ENCODE assay signal across 8 mouse cellular contexts in genomic region chr11:87448081-87448475, GRCm38 (mm10). TPM values are rescaled to one million over a fixed set of nuclear protein-coding genes. Genes with fewer than 3 reads are reported as not detected.
DNase-seq lines count a peak whose midpoint lies in the region; ATAC-seq and TF ChIP-seq lines count a peak whose summit lies in the region.
"Not testable (repeated sequence)": the region's sequence is repeated elsewhere in the genome, so short reads cannot be mapped to it uniquely, and the experiment has no call there.

No protein-coding gene starts in this region.

- not testable (repeated sequence) for H3K4me1 ChIP-seq in hindbrain, embryonic 10.5 days (replicated peaks); olfactory bulb, adult 2 months (ENCODE audit: control insufficient read depth, insufficient read depth, low read length)
- peaks cover 12% of the 10 kb centered on the region; the same call in 1 of the 2 replicates for H3K4me1 ChIP-seq in lung, embryonic 15.5 days

- H3K4me3 ChIP-seq in hindbrain, embryonic 10.5 days: peak overlapping the region; percentile 47
- peak overlapping the region; percentile 42 for H3K4me3 ChIP-seq in lung, embryonic 15.5 days
- peak overlapping the region; percentile 53 for H3K4me3 ChIP-seq in olfactory bulb, adult 2 months (ENCODE audit: insufficient read depth, low read depth, low read length)

- not testable (repeated sequence) for TF ChIP-seq POLR2A in olfactory bulb, adult 2 months (IDR thresholded peaks at IDR 0.05; ENCODE audit: insufficient read depth, low read depth, low read length)

- ATAC-seq in lung, embryonic 15.5 days (ENCODE audit: borderline replicate concordance, extremely low read depth, low FRiP score, low TSS enrichment): peak; percentile 95

- peak overlapping the region; percentile 48 for H3K9ac ChIP-seq in lung, embryonic 15.5 days

- peak overlapping the region; percentile 81 for H3K4me2 ChIP-seq in lung, embryonic 15.5 days

- WGBS in hindbrain, embryonic 10.5 days: under 1% methylated on average over 33 of the region's 34 CpGs
- under 1% methylated on average over 33 of the region's 34 CpGs for WGBS in lung, embryonic 15.5 days
- WGBS in olfactory bulb, adult 2 months: under 1% methylated on average over 32 of the region's 34 CpGs

- not testable (repeated sequence) for TF ChIP-seq CTCF in olfactory bulb, adult 2 months (IDR thresholded peaks at IDR 0.05; ENCODE audit: insufficient read depth, low read depth, low read length)

- H3K9me3 ChIP-seq in hindbrain, embryonic 10.5 days; lung, embryonic 15.5 days: not testable (repeated sequence)

- not testable (repeated sequence) for H3K36me3 ChIP-seq in hindbrain, embryonic 10.5 days; lung, embryonic 15.5 days

- peak overlapping the region; percentile 82 for H3K27ac ChIP-seq in hindbrain, embryonic 10.5 days
- peak overlapping the region; percentile 44; the same call in 1 of the 2 replicates for H3K27ac ChIP-seq in lung, embryonic 15.5 days
- H3K27ac ChIP-seq in olfactory bulb, adult 2 months (ENCODE audit: insufficient read depth, low read depth, low read length): 0 out of 2 replicates have a peak overlapping the region, but pooled peaks have one; percentile 31

- H3K27me3 ChIP-seq in hindbrain, embryonic 10.5 days (ENCODE audit: insufficient read depth, poor library complexity, severe bottlenecking); lung, embryonic 15.5 days: not testable (repeated sequence)

- peak; percentile 79 for DNase-seq in MN1 (ENCODE audit: low spot score)
- peak; percentile 98 for DNase-seq in cerebellum, adult 9-11 months
- peak; percentile 93 to 95 for DNase-seq in frontal cortex, adult 2 months (ENCODE audit: extremely low spot score in 1 of 2, low spot score in 1 of 2)
- DNase-seq in hindbrain, embryonic 10.5 days (ENCODE audit: low spot score): peak; percentile 79
- DNase-seq in layer of hippocampus, adult 9-11 months: peak; percentile 97
- DNase-seq in thymus, adult 18-20 months: peak; percentile 79 to 88

RNA-seq across cellular contexts. Expression of gene Tex14, which starts 43.2 kb away (rescaled TPM):
- 0.15 and 0.34 TPM in 2 replicates for polyA plus RNA-seq in frontal cortex, adult 2 months (2012; rRNA removed)
- polyA plus RNA-seq in hindbrain, embryonic 10.5 days (2016; fragmentation: Nextera tagmentation; extraction: Ambion mirVana): not detected in 2 replicates
- 0.46 and 0.54 TPM in 2 replicates for polyA plus RNA-seq in lung, embryonic 15.5 days (2015; fragmentation: Nextera tagmentation; extraction: Ambion mirVana)
- not detected in 2 replicates for polyA plus RNA-seq in olfactory bulb, adult 2 months (2012; ENCODE audit: insufficient read depth, insufficient read length, low replicate concordance, missing spikeins)

RNA-seq across cellular contexts. Expression of gene Rad51c, which starts 43.3 kb away (rescaled TPM):
- 3.5 and 3.7 TPM in 2 replicates for polyA plus RNA-seq in frontal cortex, adult 2 months (2012; rRNA removed)
- 12.3 and 13.6 TPM in 2 replicates for polyA plus RNA-seq in hindbrain, embryonic 10.5 days (2016; fragmentation: Nextera tagmentation; extraction: Ambion mirVana)
- polyA plus RNA-seq in lung, embryonic 15.5 days (2015; fragmentation: Nextera tagmentation; extraction: Ambion mirVana): 9.0 and 11.3 TPM in 2 replicates
- polyA plus RNA-seq in olfactory bulb, adult 2 months (2012; ENCODE audit: insufficient read depth, insufficient read length, low replicate concordance, missing spikeins): not detected in 2 replicates

Comparison
In these comparisons a context has a peak if more than half of its experiments do, and no peak if none do; other contexts are left out.
1. Peak in every context shown above with its lines: DNase-seq, ATAC-seq, H3K4me3 ChIP-seq and H3K27ac ChIP-seq.
2. H3K27ac ChIP-seq: peak in every context shown above with its lines; median percentile 82 in hindbrain, embryonic 10.5 days; 44 in lung, embryonic 15.5 days; 31 in olfactory bulb, adult 2 months.